Mouse (Mus musculus) erythroblast, embryonic 14.5 days (primary cell): ENCODE data around the gene Irak3.

Experiments
- GATA1 ChIP-seq: IDR thresholded peaks from 2 replicates; pipeline ENCODE4 v1.6.1; 2012; ENCODE audit warnings: low read length, inconsistent platforms, mixed read lengths
- TAL1 ChIP-seq: IDR thresholded peaks from 3 replicates; pipeline ENCODE4 v1.6.1; 2012; ENCODE audit warnings: low read length, inconsistent platforms, mixed read lengths

DNA sequence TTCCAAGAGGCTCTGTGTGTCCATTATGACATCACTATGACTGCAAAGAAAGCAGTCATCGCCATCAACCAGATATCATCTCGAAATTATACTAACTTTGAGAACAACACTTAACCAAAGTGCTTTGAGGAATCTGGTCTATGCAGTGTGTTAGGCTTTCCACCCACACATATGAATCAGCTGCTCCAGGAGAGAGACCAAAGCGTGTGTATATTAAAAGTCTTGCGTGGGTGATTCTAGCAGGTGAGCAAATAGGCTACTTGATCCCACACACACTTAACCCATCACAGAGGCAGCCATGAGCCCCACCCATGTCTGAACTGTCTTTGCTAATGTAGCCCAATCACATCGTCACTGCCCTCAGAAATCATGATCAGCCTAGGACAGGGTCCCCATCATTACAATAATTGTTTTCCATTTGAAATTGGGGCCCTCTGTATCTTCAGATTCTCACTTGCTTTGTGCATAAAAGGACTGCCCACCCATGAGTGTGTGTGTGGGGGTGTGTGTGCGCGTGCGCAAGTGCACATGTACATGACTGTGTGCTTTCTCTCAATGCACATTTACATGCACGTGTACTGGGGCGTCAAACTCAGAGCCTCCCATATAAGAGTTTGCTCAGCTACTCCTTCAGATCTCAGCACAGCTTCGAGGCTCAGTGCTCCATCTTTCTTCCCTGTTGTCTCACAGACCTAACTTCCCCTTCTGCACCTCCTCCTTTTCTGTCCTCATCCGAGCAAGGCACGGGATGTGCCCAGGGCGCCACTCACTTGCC is 4.7 kb downstream of the Irak3 start:
- TF ChIP-seq TAL1 (no peak), GATA1 (no peak)
